Mouse (Mus musculus) stomach, postnatal 0 days (tissue): ENCODE measurements around the gene Lpp.

Source experiments
- CTCF ChIP-seq: IDR thresholded peaks from 2 replicates; pipeline ENCODE4 v1.5.1; 2016; ENCODE audit warnings: antibody characterized with exemption, low read depth, mild to moderate bottlenecking, moderate library complexity
- EP300 ChIP-seq: optimal IDR thresholded peaks from 2 replicates; pipeline ENCODE3; 2016; ENCODE audit warnings: antibody characterized with exemption

DNA sequence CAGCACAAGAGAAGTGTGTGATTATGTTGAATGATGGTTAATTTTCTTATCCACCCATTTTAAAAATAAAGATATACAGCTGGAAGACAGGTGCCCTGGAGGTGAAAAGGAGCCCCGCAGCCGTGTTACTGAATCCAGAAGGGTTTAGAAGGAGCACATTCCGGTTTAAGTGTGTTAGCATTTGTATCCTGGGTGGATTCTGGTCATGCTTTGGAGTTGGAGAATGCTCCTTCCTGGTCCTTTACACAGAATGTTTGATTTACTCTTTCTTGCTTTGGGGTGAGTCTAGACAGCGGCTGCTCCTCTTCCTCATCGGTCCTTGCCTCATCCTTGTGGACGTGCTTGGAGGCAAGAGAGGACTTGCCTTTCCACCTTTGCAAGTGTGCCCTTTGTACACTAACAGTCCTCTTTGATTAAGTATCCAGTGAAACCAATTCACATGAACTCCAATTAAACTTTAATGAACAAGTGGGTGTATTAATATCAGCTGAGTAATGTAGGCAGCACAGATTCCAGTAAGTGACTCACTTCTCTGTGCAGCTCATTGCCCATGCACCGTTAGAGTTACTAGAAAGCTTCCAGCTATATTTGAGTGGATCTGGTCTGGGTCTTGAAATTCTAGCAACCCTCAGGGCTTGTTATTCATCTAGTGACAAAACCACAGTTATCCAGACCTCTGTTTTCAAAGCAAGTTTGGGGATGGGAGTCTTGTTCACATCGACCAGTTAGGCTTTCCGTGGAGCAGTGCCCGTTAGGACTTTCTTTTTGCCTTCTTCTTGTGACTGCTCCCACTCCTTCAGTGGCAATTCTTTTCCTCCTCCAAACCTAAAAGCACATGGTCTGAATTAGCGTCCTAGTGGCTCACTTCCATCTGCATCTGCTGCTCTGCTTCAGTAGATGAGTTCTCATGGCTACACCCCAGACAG, 121.8 kb downstream of the Lpp start:
- TF ChIP-seq CTCF = no peak
- no peak for TF ChIP-seq EP300
